Mouse (Mus musculus) ES-CJ7 (cell line): ENCODE results near the gene Tmem198.

Experiments used
- DNase-seq: peaks from one replicate; pipeline ENCODE4 v3.0.0; 2011; ENCODE audit warnings: low read depth, low spot score

Tmem198 gene

DNA sequence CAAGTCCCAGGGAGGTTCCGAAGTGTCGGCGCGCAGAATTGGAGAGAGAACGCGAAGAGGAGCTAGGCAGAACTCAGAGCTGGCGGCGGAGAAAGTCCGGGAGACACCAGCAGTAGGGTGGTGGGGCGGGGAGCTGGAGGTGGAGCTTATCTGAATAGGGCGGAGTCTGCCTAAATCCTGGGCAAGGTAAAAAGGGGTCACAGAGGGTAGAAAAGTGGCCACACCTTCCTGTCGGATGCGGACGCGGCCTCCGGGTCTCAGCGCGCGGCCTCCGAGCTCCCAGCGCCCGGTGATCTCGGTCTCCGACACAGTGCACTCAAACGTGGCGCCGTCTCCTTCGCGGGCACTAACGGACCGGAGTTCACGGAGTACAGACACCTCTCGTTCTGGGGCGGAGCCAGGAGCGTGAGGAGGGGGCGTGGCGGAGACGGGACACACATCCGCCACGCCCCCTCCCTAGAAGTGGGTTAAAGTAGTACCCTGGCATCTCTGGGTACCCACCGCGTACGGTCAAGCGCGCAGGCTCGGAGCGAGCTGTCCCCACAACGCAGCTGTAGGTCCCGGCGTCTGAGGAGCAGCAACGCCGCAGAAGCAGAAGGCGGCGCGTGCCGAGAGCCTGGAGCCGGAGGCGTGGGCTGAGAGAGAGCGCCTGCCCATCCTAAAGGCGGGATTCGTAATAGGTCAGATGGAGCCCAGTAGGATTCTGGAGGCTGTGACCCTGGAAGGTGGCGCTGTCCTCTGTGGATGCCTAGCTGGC, 8.3 kb downstream of the Tmem198 start:
- DNase-seq, result peak; percentile 93

DNA sequence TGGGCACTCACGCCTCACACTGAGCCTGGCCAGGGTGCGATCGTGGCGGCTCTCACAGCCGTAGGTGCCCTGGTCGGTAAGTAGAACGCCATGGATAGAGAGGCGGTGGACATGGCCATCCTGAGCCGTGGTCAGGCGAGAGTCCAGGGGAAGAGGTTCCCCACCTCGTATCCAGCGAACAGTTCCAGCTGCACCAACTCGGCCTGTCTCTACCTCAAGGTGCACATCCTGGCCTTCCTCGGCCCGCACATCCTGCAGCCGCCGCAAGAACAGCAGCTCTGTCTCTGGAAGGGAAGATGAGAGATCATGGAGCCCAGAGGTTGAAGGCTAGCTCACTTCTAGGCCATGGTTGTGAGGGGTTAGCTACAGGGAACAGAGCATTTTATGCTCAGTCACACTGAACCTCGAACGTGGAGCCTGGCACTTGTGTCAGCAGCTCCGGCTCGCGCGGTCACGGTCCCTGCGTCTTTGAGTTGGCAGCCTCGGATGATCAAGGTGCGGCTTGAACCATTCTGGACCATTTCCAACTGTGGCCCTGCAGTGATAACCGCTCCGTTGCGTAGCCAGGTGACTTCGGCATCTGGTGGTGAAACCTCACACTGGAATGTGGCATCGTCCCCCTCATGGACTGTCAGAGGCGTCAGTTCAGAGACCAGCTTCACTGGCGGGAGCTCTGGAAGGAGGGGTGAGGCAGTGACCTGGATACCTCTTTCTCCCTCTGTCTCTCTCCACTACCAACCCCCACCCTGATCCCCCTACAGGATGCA, 11.6 kb downstream of the Tmem198 start:
- no peak for DNase-seq

DNA sequence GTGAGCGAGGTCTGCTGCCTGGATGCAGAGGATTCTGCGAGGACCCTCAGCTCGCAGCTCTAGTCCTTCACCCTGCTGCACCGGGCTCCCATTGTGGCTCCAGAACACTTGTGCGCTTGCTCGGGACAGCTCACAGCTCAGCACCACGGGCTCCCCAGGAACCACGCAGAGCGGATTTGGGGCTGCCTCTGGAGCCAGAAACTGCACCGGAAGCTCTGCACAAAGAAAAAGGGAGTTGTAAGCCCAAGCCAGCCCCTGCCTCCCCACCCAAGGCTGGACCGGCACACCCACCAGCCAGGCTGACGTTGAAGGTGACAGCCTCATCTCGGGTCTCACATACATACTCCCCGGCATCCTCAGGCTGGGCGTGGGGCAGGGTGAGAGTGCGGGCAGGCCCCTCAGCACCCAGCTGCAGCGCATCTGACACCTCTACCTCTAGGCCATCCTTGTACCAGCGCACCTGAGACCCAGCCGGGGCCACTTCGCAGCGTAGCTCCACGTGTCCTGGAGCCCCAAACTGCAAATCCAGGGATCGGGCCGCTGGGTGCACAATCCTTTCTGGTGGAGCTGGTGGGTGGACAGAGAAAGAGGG, 13.3 kb downstream of the Tmem198 start:
- DNase-seq, result peak; percentile 54

DNA sequence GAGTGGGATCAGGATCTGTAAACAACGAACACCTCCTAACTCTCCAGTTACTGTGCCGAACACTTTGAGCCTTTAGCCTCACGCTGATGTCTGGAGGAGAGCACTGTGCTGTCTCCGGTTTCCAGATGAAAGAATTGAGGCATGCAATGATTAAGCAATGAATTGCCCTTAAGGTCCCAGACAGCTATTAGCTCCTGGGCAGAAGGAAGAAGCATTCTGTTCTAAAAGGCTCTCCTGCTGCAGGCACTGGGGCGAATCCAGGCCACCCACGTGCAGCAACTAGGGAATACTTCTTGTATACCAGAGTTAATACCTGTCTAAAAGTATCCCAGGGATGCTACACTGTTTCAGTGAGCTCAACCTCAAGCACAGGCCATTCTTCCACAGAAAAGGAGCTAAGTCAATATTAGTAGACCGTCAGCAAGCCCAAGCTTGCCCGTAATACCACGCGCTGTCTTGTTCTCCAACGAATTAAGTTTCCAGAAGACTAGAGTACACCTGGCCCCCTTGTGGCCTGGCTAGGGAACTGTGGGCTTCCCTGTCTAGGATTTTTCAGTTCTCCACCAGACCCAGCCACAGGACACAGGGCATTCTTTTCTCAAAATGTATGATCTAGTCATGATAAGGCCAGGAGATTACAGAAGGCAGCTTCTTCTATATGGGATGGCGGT, 15.7 kb downstream of the Tmem198 start:
- peak; percentile 81 for DNase-seq

DNA sequence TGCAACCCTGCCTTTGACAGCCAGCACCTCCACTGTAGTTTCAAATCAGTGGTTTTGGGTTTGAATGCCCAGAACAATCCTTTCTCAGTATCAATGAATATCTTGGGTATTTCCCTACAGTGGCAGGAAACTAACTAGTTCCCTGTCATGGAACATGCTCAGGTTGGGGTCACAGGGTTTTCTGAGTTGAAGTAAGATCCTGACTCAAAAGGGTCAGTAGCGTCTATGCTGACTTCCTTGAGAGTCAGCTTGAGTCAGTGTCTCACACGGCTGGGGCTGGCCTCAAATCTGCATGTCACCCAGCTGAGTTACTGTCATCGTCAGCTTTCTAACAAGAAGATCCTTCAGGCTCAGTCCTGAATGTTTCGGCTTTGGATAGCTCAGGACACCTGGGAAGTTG, 19.6 kb downstream of the Tmem198 start:
- DNase-seq, result no peak

DNA sequence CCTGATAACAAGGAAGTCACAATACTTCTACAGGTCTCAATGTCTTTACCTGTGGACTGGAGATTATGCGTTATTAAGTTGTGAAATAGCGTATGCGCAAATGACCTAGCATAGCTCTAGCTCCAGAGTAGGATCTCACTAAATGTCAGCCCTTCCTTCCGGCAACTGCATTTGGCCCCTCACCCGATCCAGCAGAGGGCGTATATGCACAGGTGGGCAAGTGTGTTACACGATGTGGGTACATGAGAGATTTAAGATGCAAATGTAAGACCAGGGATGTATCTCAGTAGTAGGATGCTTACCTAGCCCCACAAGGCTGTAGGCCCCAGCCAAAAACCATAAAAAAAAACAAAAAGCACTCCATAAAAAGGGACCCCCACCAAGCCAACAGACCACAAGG, 20.1 kb downstream of the Tmem198 start:
- peak; percentile 76 for DNase-seq

DNA sequence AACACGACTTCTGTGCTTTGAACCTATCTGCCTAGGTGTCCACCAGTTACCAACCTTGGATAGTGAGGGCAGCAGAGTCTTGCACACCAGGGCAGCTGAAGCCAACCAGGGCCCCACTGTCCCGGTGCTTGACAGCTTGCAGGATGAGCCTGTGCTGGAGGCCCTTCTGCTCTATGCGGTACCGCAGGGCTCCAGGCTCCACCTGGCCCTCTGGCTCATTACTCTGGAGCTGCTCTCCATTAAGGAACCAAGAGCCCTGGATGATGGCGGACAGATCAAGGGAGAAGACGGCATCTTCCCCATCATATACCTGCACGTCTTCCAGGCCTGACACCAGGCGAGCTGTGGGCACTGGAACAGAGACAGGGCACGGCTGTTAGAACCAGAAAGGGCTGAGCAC, 22.6 kb downstream of the Tmem198 start:
- no peak for DNase-seq

DNA sequence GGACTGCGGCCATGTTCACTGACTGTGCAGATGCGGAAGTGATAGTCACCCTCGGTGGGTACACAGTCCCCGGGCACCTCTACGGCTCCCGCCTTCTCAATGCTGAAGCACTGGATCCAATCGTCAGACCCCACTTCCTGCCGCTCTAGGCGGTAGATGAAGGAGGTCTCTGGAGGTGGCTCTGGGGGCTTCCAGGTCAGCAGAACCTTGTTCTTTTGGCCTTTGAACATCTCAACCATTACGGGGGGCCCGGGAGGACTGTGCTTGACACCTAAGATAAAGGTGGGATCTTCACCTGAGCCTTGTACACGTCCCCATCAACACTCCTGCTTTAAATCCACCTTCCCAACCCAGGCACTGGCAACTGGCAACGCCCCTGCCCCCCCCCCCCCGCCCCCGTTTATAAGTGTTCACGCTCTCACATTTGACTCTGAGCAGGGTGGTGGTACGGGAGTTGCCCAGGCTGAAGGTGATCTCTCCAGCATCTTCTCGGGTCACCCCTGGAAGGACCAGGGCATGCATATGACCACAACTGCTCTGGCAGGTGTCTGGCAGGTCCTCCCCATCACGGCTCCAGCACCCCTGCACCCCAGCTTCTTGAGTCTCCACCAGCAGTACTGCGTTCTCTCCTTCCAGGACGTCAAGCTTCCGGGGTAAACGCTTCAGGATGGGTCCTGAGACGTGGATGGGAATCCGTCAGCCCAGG, 23.8 kb downstream of the Tmem198 start:
- DNase-seq, result no peak

DNA sequence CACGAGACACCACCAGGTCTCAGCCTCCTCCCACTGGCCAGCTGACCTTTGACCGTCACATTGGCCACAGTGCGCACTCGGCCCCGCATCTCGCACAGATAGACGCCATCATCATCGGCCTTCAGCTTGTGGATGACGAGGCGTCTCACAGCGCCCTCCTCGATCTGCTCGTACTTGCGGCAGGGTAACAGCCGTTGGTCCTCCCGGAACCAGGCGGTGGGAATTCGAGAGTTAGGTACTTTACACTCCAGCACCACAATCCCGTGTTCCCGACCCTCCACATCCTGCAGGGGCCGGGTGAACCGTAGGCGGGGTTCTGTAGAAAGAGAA, 24.3 kb downstream of the Tmem198 start:
- DNase-seq, result peak; percentile 55

DNA sequence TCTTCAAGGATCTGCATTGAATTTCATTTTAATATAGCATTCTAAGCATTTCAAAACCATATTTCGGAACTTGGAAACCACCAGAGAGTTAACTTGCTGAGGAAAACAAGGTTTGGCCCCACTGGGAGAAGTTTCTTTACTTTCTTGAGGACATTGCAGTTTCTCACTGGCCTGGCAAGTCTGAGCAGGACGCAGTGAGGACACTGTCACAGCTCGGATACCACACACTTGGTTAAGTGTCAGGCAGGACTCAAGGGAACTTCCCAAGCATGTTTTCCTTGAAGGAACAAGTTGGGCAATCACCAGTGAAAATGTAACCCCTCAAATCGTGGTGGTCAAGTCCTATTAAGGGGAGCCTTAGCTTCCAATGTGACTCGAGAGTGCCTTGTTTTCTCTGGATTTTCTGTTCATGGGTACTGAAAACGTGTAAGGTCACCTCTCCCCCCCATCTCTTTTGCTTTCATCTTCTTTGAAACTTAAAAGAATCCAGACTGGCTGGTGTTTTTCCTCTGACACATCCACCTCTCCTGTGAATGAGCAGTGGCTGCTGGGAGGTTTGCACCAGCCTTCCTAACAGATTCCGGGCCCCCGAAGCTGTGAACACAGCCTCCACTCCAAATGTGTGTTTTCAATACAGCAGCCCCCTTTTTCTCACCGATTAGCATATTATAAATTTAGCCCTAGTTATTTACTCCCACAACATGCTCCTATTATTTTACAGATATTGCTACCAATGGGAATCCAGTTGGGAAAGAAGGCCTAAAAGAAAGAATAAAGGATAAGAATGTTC, 25.1 kb downstream of the Tmem198 start:
- no peak for DNase-seq

DNA sequence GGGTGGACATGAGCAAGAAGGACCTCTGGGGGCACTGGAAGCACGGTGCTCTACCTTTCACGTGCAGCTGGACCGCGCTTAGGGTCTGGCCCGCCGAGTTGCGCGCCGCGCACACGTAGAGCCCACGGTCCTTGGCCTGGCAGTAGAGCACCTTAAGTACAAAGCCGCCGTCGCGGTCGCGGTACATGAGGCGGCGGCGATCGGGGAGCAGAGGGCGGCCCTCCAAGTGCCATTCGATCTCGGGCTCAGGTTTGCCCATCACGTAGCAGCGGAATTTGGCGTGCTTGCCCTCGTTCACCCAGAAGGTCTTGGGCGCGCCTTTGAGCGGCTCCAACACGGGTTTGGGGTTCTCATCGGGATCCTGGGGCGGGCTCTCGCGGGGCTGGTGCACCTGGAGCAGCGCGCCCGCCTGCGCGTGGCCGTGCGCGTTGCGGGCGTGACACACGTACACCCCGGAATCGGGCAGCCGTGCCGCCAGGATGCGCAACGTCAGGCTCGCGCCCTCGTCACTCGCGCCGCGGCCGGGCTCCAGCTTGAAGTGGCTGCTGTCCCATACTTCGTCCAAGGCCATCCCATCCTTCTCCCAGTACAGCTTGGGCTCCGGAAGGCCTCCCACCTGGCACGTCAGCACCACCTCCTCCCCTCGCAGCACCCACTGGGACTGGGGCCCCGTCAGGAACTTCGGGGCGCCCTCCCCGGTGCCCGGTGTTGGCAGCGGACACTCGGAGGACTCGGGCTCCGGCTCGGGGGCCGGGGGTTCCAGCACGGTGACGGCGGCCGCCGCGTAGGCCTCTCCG, 26.0 kb downstream of the Tmem198 start:
- peak; percentile 58 for DNase-seq

DNA sequence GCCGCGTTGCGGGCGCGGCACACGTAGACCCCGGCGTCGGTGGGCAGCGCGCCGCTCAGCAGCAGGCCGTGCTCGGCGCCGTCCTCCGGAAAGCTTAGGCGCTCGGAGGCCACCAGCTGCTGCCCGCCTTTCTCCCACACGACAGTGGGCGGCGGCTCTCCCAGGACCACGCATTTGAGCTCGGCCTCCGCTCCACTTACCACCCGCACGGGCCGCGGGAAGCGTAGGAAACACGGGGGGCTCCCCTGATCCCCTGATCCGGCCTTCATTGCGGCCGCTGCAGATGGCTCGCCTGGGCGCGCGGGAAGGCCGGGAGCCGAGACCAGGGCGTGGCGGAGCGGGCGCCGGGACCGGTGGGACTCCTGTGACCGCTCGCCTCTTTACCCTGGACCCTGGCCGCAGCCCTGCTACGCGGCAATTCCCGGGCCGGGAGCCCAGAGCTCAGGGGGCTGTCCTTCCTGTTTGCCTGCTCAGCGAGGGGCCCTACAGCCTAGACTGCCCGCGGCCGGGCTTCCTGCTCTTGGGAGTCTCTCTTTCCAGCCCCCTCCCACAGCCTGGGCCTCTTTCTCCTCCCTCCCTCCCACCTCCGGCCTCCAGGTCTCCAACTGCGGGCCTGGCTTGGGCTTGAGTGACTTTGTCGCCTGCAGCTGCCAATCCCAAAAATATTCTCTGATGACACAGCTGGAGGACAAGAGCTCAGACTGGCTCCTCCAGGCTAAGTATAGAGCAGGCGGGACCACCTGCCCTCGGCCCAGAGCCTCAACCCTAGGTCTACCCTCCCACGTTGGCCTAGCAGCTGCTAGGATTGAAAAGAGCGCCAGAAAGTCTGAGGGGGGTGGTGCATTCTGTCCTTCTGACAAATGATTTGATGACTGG, 26.9 kb downstream of the Tmem198 start, which contains the start of gene Obsl1:
Gene Obsl1, minus strand, starts transcription at position 497 of the 876 bp plus-strand sequence.
- peak; percentile 70 for DNase-seq

DNA sequence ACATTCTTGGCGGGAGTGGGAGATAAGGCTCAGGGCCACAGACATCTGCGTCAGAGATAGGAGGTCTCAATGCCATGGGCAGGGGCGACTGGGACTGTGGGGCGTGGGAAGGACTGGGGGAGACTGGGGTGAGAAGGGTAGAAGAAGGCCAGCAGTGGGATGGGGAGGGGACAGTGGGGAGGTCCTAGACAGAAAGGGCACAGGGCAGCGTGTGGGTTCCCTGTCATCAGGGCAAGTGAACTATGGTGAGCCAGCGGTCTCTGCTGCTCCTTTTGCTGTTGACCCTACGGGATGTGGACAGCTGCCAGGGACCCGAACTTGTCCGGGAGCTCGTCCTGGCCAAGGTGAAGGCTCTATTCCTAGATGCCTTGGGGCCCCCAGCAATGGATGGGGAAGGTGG, 27.7 kb downstream of the Tmem198 start, which contains the start of gene Inha:
Gene Inha, plus strand, starts transcription at position 72 of the 400 bp plus-strand sequence.
- DNase-seq, result no peak

DNA sequence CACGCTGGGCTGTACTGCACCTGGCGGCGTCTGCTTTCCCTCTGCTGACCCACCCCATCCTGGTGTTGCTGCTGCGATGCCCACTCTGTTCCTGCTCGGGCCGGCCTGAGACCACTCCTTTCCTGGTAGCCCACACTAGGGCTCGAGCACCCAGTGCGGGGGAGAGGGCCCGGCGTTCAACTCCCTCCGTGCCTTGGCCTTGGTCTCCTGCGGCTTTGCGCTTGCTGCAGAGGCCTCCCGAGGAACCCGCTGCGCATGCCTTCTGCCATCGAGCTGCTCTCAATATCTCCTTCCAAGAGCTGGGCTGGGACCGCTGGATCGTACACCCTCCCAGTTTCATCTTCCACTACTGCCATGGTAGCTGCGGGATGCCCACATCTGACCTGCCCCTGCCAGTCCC, 30.3 kb downstream of the Tmem198 start:
- no peak for DNase-seq

DNA sequence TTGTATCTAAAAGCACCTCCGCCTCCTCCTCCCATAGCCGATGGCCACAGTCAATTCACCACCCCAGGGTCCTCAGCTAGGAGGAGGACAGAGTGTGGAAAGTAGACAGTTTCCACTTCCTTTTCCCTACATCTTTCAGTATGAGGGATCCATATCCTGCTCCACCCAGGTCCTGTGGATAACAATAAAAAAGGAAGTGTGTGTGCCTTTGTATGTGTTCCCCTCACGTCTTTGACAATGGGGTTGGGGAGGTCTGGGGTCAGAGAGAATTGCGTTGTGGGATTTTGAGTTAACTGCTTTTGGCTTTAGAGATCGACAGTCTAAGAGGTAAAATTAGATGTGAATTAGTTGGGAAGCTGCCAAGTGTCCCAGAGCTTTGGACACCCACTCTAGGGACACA, 30.8 kb downstream of the Tmem198 start:
- peak; percentile 67 for DNase-seq

DNA sequence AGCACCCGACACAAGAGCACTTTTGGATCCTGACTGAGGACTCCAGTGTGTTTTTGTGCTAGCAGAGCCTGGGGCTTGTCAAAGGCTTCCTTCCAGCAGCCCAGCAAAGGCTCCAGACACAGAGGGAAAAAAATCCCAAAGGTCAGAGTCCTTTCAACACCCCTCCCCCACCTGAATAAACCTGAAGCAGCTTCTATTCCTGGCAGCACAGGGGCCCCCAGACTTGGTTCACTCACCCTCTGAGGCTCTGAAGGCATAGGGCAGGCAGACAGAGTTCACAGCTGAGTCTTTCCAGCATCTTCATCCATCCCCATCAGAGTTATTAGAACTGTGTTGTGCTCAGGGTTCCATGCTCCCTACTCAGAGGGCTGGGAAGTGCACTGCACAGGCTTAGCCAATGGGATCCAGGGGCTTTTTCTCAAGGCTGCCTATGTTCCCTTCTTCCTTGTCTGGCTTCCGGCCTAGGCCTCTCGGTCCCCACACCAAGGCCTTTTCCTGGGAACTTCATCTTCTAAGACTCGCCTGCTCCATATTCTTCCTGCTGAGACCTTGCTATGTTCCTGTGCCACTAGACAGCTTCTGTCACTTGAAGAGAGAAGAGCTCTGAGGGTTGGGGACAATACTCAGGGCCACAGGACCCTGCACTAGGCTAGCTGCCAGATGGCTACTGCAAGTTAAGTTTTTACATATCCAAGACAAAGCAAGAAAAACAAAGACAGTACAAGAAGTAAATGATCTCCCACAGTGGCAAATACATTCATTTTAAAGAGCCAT, 32.3 kb downstream of the Tmem198 start:
- DNase-seq, result peak; percentile 84

DNA sequence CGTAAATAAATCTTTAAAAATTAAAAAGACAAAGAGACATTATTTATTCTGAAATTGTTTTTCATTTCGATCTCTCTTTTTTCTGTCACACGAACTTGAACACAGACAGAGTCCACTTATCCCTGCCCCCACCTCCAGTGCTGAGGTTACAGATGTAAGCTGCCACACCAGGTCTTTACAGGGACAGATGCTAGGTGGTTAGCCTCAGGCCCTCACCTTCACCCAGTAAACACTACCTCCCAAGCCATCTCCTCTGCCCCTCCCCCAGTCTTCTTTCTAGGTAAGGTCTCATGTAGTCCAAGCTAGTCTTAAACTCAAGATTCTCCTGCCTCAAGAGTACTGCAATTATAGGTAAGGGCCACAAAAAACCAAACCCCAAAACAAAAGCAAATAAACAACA, 33.2 kb downstream of the Tmem198 start:
- DNase-seq, result peak; percentile 64
